Mouse (Mus musculus) hindbrain, embryonic 11.5 days (tissue): ENCODE data around the gene Gpank1. TPM values are rescaled to one million over a fixed set of nuclear protein-coding genes. Genes with fewer than 3 reads are reported as not detected.

Source experiments
- ATAC-seq: fragments of 200-750 bp; cut with Nextera tagmentation; 2 replicates; pipeline ENCODE4 v1.8.0; 2017; ENCODE audit warnings: mild to moderate bottlenecking, moderate TSS enrichment, moderate library complexity; ENCODE audit not compliant: low FRiP score
- DNase-seq: peaks from one replicate; pipeline ENCODE4 v3.0.0-alpha.2; 2015; ENCODE audit warnings: low spot score
- H3K27ac ChIP-seq: fragments of 300-500 bp; sonication (generic); 2 replicates; pipeline ENCODE4 v1.5.1; 2014; ENCODE audit warnings: mild to moderate bottlenecking, low read depth, low read length
- H3K27me3 ChIP-seq: fragments of 300-500 bp; sonication (generic); 2 replicates; pipeline ENCODE4 v1.6.1; 2014; ENCODE audit warnings: mild to moderate bottlenecking, low read length, moderate library complexity, mixed read lengths; ENCODE audit not compliant: control insufficient read depth, insufficient read depth
- H3K36me3 ChIP-seq: fragments of 300-500 bp; sonication (generic); 2 replicates; pipeline ENCODE4 v1.6.1; 2014; ENCODE audit warnings: mild to moderate bottlenecking, low read length, moderate library complexity, mixed read lengths; ENCODE audit not compliant: control insufficient read depth, insufficient read depth
- H3K4me1 ChIP-seq: fragments of 300-500 bp; sonication (generic); replicated peaks from 2 replicates; pipeline ENCODE4 v1.6.1; 2014; ENCODE audit warnings: low read length, mixed read lengths; ENCODE audit not compliant: control insufficient read depth, insufficient read depth
- H3K4me2 ChIP-seq: fragments of 300-500 bp; sonication (generic); replicated peaks from 2 replicates; pipeline ENCODE4 v1.6.1; 2014; ENCODE audit warnings: mild to moderate bottlenecking, low read depth, low read length
- H3K4me3 ChIP-seq: fragments of 300-500 bp; sonication (generic); 2 replicates; pipeline ENCODE4 v1.5.1; 2014; ENCODE audit warnings: low read depth, low read length
- H3K9ac ChIP-seq: fragments of 300-500 bp; sonication (generic); 2 replicates; pipeline ENCODE4 v1.6.1; 2014; ENCODE audit warnings: low read depth, low read length
- H3K9me3 ChIP-seq: fragments of 300-500 bp; sonication (generic); 2 replicates; pipeline ENCODE4 v1.6.1; 2016; ENCODE audit warnings: low read length; ENCODE audit not compliant: control insufficient read depth
- WGBS: fragments of 180-500 bp; shearing (Covaris S2); extraction: QIAGEN DNeasy Blood & Tissue Kit; methylation state at CpG from one replicate; pipeline ENCODE4 v1.1.7; 2014; 5-methylcytosine and 5-hydroxymethylcytosine counted together
- polyA plus RNA-seq: library from polyadenylated mRNA; unstranded; fragments of >200 nt; fragmentation: Nextera tagmentation; extraction: Ambion mirVana; gene quantifications from 2 replicates; pipeline ENCODE4 v1.2.1, GENCODE M21; 2014

The Gpank1 gene
- polyA plus RNA-seq, 1 experiment from 2014 or later: 29.7 TPM

- H3K27ac ChIP-seq: peak overlapping the region; percentile 93
- H3K9ac ChIP-seq: peak overlapping the region; percentile 100
- H3K4me3 ChIP-seq: peak overlapping the region; percentile 100
- no peak for DNase-seq
- peak overlapping the region; percentile 92 for H3K4me2 ChIP-seq
- no peaks in the 10 kb centered on the region for H3K9me3 ChIP-seq
- peaks cover 5% of the 10 kb centered on the region; the same call in 1 of the 2 replicates for H3K4me1 ChIP-seq
- WGBS: 0% methylated on average over 23 of the region's 28 CpGs
- no peak for ATAC-seq
- H3K36me3 ChIP-seq: peaks cover 21% of the 10 kb centered on the region
- H3K27me3 ChIP-seq: no peaks in the 10 kb centered on the region
Observed at GRCm38 (mm10) chr17:35164218-35164567, 42.9 kb downstream of the Gpank1 start.

GRCm38 (mm10) chr17:35164568-35165450, 43.6 kb downstream of the Gpank1 start, which contains the start of gene Prrc2a:
Gene Prrc2a (minus strand): TSS chr17:35164897.
- ATAC-seq (peak; percentile 95), DNase-seq (peak; percentile 98)
- Histone ChIP-seq H3K4me3 (peak within 1 kb of the TSS; percentile 100), H3K4me2 (peak within 1 kb of the TSS; percentile 92), H3K27me3 (no peaks in the 10 kb centered on the region), H3K36me3 (peaks cover 15% of the 10 kb centered on the region), H3K9me3 (no peaks in the 10 kb centered on the region), H3K27ac (peak within 1 kb of the TSS; percentile 93), H3K9ac (peak within 1 kb of the TSS; percentile 100), H3K4me1 (peaks cover 5% of the 10 kb centered on the region; the same call in 1 of the 2 replicates)
- WGBS: under 1% methylated on average over 58 of the region's 89 CpGs

- Histone ChIP-seq H3K4me2 (peak overlapping the region; percentile 67), H3K27me3 (no peaks in the 10 kb centered on the region), H3K9ac (peak overlapping the region; percentile 64), H3K4me3 (peak overlapping the region; percentile 100), H3K27ac (peak overlapping the region; percentile 91), H3K4me1 (peaks cover 5% of the 10 kb centered on the region; the same call in 1 of the 2 replicates), H3K36me3 (peaks cover 9% of the 10 kb centered on the region; the same call in 1 of the 2 replicates), H3K9me3 (no peaks in the 10 kb centered on the region)
- DNase-seq (peak; percentile 33), ATAC-seq (peak; percentile 90)
- 27% methylated on average over 12 of the region's 12 CpGs for WGBS
Observed at GRCm38 (mm10) chr17:35165451-35166155, 44.3 kb downstream of the Gpank1 start.

GRCm38 (mm10) chr17:35166352-35167035, 45.2 kb downstream of the Gpank1 start:
- DNase-seq: peak; percentile 70
- Histone ChIP-seq H3K4me2 (peak overlapping the region; percentile 67), H3K9ac (peak overlapping the region; percentile 64; the same call in 1 of the 2 replicates), H3K27me3 (no peaks in the 10 kb centered on the region), H3K4me1 (peaks cover 5% of the 10 kb centered on the region; the same call in 1 of the 2 replicates), H3K9me3 (no peaks in the 10 kb centered on the region), H3K4me3 (no peak overlapping the region), H3K36me3 (peaks cover 3% of the 10 kb centered on the region; the same call in 1 of the 2 replicates), H3K27ac (peak overlapping the region; percentile 91; the same call in 1 of the 2 replicates)
- WGBS: 78% methylated on average over 8 of the region's 8 CpGs
- no peak for ATAC-seq

- no peak overlapping the region for H3K9ac ChIP-seq
- H3K36me3 ChIP-seq: no peaks in the 10 kb centered on the region
- no peaks in the 10 kb centered on the region for H3K9me3 ChIP-seq
- no peak overlapping the region for H3K4me2 ChIP-seq
- no peak overlapping the region for H3K4me3 ChIP-seq
- no peak for ATAC-seq
- H3K4me1 ChIP-seq: peaks cover 3% of the 10 kb centered on the region; the same call in 1 of the 2 replicates
- no peaks in the 10 kb centered on the region for H3K27me3 ChIP-seq
- no peak overlapping the region for H3K27ac ChIP-seq
- no peak for DNase-seq
- WGBS: 89% methylated on average over 7 of the region's 7 CpGs
Observed at GRCm38 (mm10) chr17:35167794-35168193, 46.5 kb downstream of the Gpank1 start.

GRCm38 (mm10) chr17:35168541-35169207, 47.4 kb downstream of the Gpank1 start:
- 20% methylated on average over 4 of the region's 4 CpGs for WGBS
- H3K27me3 ChIP-seq: no peaks in the 10 kb centered on the region

GRCm38 (mm10) chr17:35172445-35173234, 51.4 kb downstream of the Gpank1 start:
- Histone ChIP-seq H3K9ac (no peak overlapping the region), H3K36me3 (no peaks in the 10 kb centered on the region), H3K9me3 (no peaks in the 10 kb centered on the region), H3K27ac (no peak overlapping the region), H3K4me2 (no peak overlapping the region), H3K4me3 (no peak overlapping the region), H3K4me1 (no peaks in the 10 kb centered on the region), H3K27me3 (no peaks in the 10 kb centered on the region)
- ATAC-seq (no peak), DNase-seq (no peak)
- WGBS: 69% methylated on average over 11 of the region's 11 CpGs

More at GRCm38 (mm10) chr17:35168541-35169207, 47.4 kb downstream of the Gpank1 start:
- Histone ChIP-seq H3K27ac (no peak overlapping the region), H3K4me3 (no peak overlapping the region), H3K4me1 (no peaks in the 10 kb centered on the region), H3K9ac (peak overlapping the region; percentile 8; the same call in 1 of the 2 replicates), H3K4me2 (no peak overlapping the region), H3K36me3 (no peaks in the 10 kb centered on the region), H3K9me3 (no peaks in the 10 kb centered on the region)
- ATAC-seq (no peak), DNase-seq (peak; percentile 75)
